Mouse (Mus musculus): Measurements from ENCODE around the gene Agr2.

DNA sequence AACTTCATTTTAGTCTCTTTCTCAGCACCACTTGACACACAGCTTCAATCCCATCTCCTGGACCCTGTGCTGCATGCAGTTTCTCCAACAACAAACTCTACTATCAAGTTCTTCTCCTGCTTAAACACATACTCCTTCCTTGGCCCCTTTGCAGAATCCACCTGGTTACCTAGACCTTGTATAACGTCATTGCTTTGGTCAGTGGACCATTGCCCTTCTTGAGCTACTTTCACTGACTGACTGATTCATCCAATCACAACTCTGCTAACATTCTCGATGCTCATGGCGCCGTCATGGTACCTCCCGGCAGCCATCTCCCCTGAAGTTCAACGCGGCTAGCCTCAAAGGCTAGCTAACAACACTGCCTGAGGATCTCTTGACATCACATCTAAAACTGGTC is 43.4 kb downstream of the Agr2 start:
- TF ChIP-seq CTCF (IDR thresholded peaks at IDR 0.05; ENCODE audit: control insufficient read depth, insufficient read depth, insufficient replicate concordance, low read depth, low read length), result no peak
- no peak for TF ChIP-seq POLR2A (IDR thresholded peaks at IDR 0.05; ENCODE audit: control insufficient read depth, low read depth, low read length)
